Mouse (Mus musculus): ENCODE data around the gene Ptpn23. TPM values are rescaled to one million over a fixed set of nuclear protein-coding genes. Genes with fewer than 3 reads are reported as not detected.

Ptpn23 gene
- polyA plus RNA-seq, 1 experiment: 38.9 TPM

GRCm38 (mm10) chr9:110358341-110358740, 49.7 kb downstream of the Ptpn23 start:
- TF ChIP-seq EP300 (IDR thresholded peaks at IDR 0.05; ENCODE audit: insufficient read depth, low read depth, low read length) (no peak), CTCF (IDR thresholded peaks at IDR 0.05; ENCODE audit: low read depth, low read length) (no peak)
- no peaks in the 10 kb centered on the region for H3K4me1 ChIP-seq (ENCODE audit: control insufficient read depth, insufficient read depth, low read length)
- no peak overlapping the region for H3K9ac ChIP-seq (ENCODE audit: low read depth, poor library complexity, severe bottlenecking)
- no peaks in the 10 kb centered on the region for H3K9me3 ChIP-seq (replicated peaks; ENCODE audit: control insufficient read depth, insufficient read depth, low read length, poor library complexity, severe bottlenecking)
- H3K36me3 ChIP-seq (ENCODE audit: control insufficient read depth, insufficient read depth, low read length, poor library complexity, severe bottlenecking): no peaks in the 10 kb centered on the region
- no peak overlapping the region for H3K27ac ChIP-seq (ENCODE audit: insufficient read depth, low read length)
- no peak overlapping the region for H3K4me3 ChIP-seq (ENCODE audit: low read depth, low read length)
- no peaks in the 10 kb centered on the region for H3K27me3 ChIP-seq (ENCODE audit: control insufficient read depth, insufficient read depth, low read length, poor library complexity, severe bottlenecking)

- TF ChIP-seq EP300 (IDR thresholded peaks at IDR 0.05; ENCODE audit: insufficient read depth, low read depth, low read length): no peak
- TF ChIP-seq POLR2A (IDR thresholded peaks at IDR 0.05; ENCODE audit: insufficient read depth, low read length): no peak
- TF ChIP-seq CTCF (IDR thresholded peaks at IDR 0.05; ENCODE audit: low read depth, low read length): no peak
- Histone ChIP-seq H3K4me3 (ENCODE audit: low read depth, low read length) (no peak overlapping the region), H3K9me3 (replicated peaks; ENCODE audit: control insufficient read depth, insufficient read depth, low read length, poor library complexity, severe bottlenecking) (no peaks in the 10 kb centered on the region), H3K27ac (ENCODE audit: insufficient read depth, low read length) (no peak overlapping the region), H3K27me3 (ENCODE audit: control insufficient read depth, insufficient read depth, low read length, poor library complexity, severe bottlenecking) (no peaks in the 10 kb centered on the region), H3K36me3 (ENCODE audit: control insufficient read depth, insufficient read depth, low read length, poor library complexity, severe bottlenecking) (no peaks in the 10 kb centered on the region), H3K4me1 (ENCODE audit: control insufficient read depth, insufficient read depth, low read length) (no peaks in the 10 kb centered on the region), H3K9ac (ENCODE audit: low read depth, poor library complexity, severe bottlenecking) (no peak overlapping the region)
Measured at GRCm38 (mm10) chr9:110351932-110352632, 55.9 kb downstream of the Ptpn23 start.

DNA sequence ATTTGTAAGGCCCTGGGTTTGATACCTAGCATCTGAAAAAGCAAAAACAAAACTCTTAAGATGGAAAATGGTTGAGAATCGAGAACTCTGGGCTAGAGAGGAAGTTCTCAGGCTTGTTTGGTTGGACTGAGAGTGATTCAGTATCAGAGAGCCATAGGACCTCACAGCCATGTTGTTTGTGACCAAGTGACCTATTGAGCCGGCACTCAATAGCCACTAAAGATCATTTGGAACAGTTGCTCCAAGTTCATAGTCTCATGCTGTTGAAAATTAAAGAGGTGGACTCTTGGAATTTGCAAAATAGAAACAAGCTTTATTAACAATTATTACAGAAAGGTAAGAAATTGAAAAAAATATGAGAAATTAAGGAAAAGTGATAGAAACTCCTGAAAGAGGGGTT, 56.7 kb downstream of the Ptpn23 start:
- no peaks in the 10 kb centered on the region for H3K27me3 ChIP-seq (ENCODE audit: control insufficient read depth, insufficient read depth, low read length, poor library complexity, severe bottlenecking)
- no peak overlapping the region for H3K27ac ChIP-seq (ENCODE audit: insufficient read depth, low read length)
- no peaks in the 10 kb centered on the region for H3K9me3 ChIP-seq (replicated peaks; ENCODE audit: control insufficient read depth, insufficient read depth, low read length, poor library complexity, severe bottlenecking)
- no peak overlapping the region for H3K4me3 ChIP-seq (ENCODE audit: low read depth, low read length)
- no peak overlapping the region for H3K9ac ChIP-seq (ENCODE audit: low read depth, poor library complexity, severe bottlenecking)
- H3K4me1 ChIP-seq (ENCODE audit: control insufficient read depth, insufficient read depth, low read length): no peaks in the 10 kb centered on the region
- TF ChIP-seq CTCF (IDR thresholded peaks at IDR 0.05; ENCODE audit: low read depth, low read length) (no peak), EP300 (IDR thresholded peaks at IDR 0.05; ENCODE audit: insufficient read depth, low read depth, low read length) (no peak), POLR2A (IDR thresholded peaks at IDR 0.05; ENCODE audit: insufficient read depth, low read length) (no peak)
- no peaks in the 10 kb centered on the region for H3K36me3 ChIP-seq (ENCODE audit: control insufficient read depth, insufficient read depth, low read length, poor library complexity, severe bottlenecking)

- Histone ChIP-seq H3K36me3 (ENCODE audit: control insufficient read depth, insufficient read depth, low read length, poor library complexity, severe bottlenecking) (no peaks in the 10 kb centered on the region), H3K9me3 (replicated peaks; ENCODE audit: control insufficient read depth, insufficient read depth, low read length, poor library complexity, severe bottlenecking) (no peaks in the 10 kb centered on the region), H3K4me3 (ENCODE audit: low read depth, low read length) (no peak overlapping the region), H3K4me1 (ENCODE audit: control insufficient read depth, insufficient read depth, low read length) (no peaks in the 10 kb centered on the region), H3K27me3 (ENCODE audit: control insufficient read depth, insufficient read depth, low read length, poor library complexity, severe bottlenecking) (no peaks in the 10 kb centered on the region), H3K27ac (ENCODE audit: insufficient read depth, low read length) (no peak overlapping the region), H3K9ac (ENCODE audit: low read depth, poor library complexity, severe bottlenecking) (no peak overlapping the region)
- no peak for TF ChIP-seq CTCF (IDR thresholded peaks at IDR 0.05; ENCODE audit: low read depth, low read length)
- TF ChIP-seq EP300 (IDR thresholded peaks at IDR 0.05; ENCODE audit: insufficient read depth, low read depth, low read length): no peak
- no peak for TF ChIP-seq POLR2A (IDR thresholded peaks at IDR 0.05; ENCODE audit: insufficient read depth, low read length)
Measured at GRCm38 (mm10) chr9:110350612-110351011, 57.4 kb downstream of the Ptpn23 start.

- no peak for TF ChIP-seq CTCF (IDR thresholded peaks at IDR 0.05; ENCODE audit: low read depth, low read length)
- no peak for TF ChIP-seq EP300 (IDR thresholded peaks at IDR 0.05; ENCODE audit: insufficient read depth, low read depth, low read length)
- TF ChIP-seq POLR2A (IDR thresholded peaks at IDR 0.05; ENCODE audit: insufficient read depth, low read length): no peak
- H3K27me3 ChIP-seq (ENCODE audit: control insufficient read depth, insufficient read depth, low read length, poor library complexity, severe bottlenecking): no peaks in the 10 kb centered on the region
- H3K9ac ChIP-seq (ENCODE audit: low read depth, poor library complexity, severe bottlenecking): no peak overlapping the region
- no peaks in the 10 kb centered on the region for H3K9me3 ChIP-seq (replicated peaks; ENCODE audit: control insufficient read depth, insufficient read depth, low read length, poor library complexity, severe bottlenecking)
- no peak overlapping the region for H3K4me3 ChIP-seq (ENCODE audit: low read depth, low read length)
- no peak overlapping the region; the same call in 1 of the 2 replicates for H3K27ac ChIP-seq (ENCODE audit: insufficient read depth, low read length)
- H3K4me1 ChIP-seq (ENCODE audit: control insufficient read depth, insufficient read depth, low read length): no peaks in the 10 kb centered on the region
- no peaks in the 10 kb centered on the region for H3K36me3 ChIP-seq (ENCODE audit: control insufficient read depth, insufficient read depth, low read length, poor library complexity, severe bottlenecking)
Measured at GRCm38 (mm10) chr9:110350188-110350587, 57.8 kb downstream of the Ptpn23 start.

- Histone ChIP-seq H3K27me3 (ENCODE audit: control insufficient read depth, insufficient read depth, low read length, poor library complexity, severe bottlenecking) (no peaks in the 10 kb centered on the region), H3K4me1 (ENCODE audit: control insufficient read depth, insufficient read depth, low read length) (no peaks in the 10 kb centered on the region), H3K36me3 (ENCODE audit: control insufficient read depth, insufficient read depth, low read length, poor library complexity, severe bottlenecking) (no peaks in the 10 kb centered on the region), H3K4me3 (ENCODE audit: low read depth, low read length) (no peak overlapping the region), H3K27ac (ENCODE audit: insufficient read depth, low read length) (no peak overlapping the region), H3K9me3 (replicated peaks; ENCODE audit: control insufficient read depth, insufficient read depth, low read length, poor library complexity, severe bottlenecking) (no peaks in the 10 kb centered on the region), H3K9ac (ENCODE audit: low read depth, poor library complexity, severe bottlenecking) (no peak overlapping the region)
- TF ChIP-seq CTCF (IDR thresholded peaks at IDR 0.05; ENCODE audit: low read depth, low read length) (no peak), POLR2A (IDR thresholded peaks at IDR 0.05; ENCODE audit: insufficient read depth, low read length) (no peak), EP300 (IDR thresholded peaks at IDR 0.05; ENCODE audit: insufficient read depth, low read depth, low read length) (no peak)
Measured at GRCm38 (mm10) chr9:110348899-110349298, 59.1 kb downstream of the Ptpn23 start.
